Mouse (Mus musculus) T-helper 1 cell (primary cell): ENCODE data around the gene C9orf72.
"Not testable (repeated sequence)": the region's sequence is repeated elsewhere in the genome, so short reads cannot be mapped to it uniquely, and the experiment has no call there.

Experiments used
- in situ Hi-C: fragments of 300-600 bp; cut with MboI, MseI; formaldehyde crosslinking; loops from one replicate; pipeline ENCODE4 v1.15.1; 2025; ENCODE audit warnings: high pct_unique_total_duplicates

C9orf72 gene

DNA sequence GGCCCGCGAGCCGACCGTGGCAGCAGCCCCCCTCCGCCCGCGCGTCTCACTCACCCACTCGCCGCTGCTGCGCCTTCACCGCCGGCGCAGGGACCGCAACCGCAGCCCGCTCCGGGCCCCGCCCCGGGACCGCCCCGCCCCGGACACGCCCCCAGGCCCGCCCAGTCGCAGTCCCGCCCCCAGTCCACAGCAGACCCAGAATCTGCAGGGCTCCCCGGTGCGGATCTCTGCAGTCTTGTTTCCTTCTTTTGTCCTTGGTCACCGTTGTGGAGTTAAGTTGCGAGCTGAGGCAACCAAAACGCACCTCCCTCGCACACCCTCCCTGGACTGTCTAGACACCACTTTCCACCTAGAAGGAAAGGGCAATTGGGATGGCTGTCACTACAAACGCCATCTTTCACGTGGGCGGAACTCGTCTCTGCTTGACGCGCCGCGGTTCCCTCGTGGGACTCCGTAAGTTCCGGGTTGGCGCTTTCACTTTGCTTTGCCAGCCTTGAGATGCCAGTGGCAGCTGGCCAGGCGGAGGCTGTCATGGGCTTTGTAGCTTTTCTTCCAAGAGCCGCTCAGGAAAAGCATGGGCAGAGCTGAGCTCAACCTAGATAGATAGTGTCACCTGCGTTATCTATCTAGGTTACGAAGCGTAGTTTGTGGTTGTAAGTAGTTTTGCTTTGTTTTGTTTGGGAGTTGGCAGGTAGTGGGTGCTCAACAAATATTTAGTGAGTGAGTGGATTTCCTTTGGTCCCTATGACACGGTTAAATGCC lies at the start of gene C9orf72:
TSS of gene C9orf72 (minus strand) at position 442 of the 762 bp plus-strand sequence.
- in situ Hi-C loops = no loop called here

DNA sequence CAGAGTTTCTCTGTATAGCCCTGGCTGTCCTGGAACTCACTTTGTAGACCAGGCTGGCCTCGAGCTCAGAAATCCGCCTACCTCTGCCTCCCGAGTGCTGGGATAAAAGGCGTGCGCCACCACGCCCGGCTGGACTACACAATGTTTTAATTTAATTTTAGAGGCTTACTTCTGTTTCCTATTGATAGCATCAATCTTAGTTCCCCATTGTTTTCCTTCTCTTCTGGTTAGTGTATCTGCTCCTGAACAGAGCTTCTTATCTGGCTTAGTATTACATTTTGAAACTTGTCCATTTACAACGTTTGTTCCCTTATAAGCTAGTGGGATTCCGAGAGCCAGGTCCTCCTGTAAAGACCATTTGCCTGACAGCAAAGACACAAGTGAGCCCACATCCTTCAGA lies 33.0 kb upstream of the C9orf72 start:
- in situ Hi-C loops = loop anchor here (10.0 kb wide), 1 partner anchor 1896 kb away; no protein-coding TSS in a partner anchor

DNA sequence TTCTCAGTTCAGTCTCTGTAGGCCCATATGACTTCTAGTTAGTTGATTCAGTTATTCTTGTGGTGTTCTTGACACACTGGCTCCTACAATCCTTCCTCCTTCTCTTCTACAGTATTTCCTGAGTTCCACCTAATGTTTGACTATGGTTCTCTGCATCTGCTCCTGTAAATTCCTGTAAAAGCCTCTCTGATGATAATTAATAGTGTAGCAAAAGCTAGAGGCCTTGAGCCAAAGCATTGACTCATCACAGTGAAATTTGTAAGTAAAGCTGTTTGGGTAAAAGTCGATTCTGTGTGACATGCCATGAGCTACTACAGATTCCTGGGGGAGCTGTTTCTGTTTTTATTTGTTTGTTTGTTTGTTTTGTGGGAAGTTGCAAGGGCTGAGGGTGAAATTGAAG lies 18.0 kb upstream of the C9orf72 start:
- in situ Hi-C loops = no loop called here

DNA sequence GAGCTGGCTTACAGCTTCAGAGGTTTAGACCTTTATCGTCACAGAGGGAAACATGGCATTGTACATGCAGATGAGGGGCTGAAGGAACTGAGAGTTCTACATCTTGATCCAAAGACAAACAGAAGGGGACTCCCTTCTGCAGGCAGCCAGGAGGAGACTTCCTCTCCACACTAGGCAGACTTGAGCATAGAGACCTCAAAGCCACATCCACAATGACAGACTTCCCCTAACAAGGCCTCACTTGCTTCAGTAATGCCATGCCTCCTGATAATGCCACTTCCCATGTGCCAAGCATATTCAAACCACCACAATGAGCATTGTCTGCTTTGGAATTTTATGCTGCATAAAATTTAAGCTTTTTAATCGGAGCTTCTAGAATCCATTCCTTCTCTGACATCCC lies 15.8 kb upstream of the C9orf72 start:
- in situ Hi-C loops = no loop called here

DNA sequence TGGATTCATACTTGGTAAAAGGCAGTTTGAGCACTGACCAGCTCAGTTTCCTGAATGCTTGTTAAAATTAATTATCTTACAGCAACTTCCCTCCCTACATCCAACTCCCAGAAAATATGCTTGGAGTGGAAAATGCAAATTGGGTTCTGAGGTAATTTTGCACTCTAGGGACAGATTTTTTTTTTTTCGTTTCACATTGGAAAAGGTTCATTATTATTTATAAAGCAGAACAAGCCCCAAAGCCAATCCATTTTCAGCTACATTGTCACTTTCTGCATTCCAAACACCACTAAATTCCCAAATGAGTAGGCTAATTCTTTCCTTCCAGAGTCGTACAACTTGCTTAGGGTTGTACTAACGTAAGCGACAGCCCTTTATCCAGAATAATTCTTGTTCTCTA lies 12.7 kb upstream of the C9orf72 start:
- in situ Hi-C loops = no loop called here

DNA sequence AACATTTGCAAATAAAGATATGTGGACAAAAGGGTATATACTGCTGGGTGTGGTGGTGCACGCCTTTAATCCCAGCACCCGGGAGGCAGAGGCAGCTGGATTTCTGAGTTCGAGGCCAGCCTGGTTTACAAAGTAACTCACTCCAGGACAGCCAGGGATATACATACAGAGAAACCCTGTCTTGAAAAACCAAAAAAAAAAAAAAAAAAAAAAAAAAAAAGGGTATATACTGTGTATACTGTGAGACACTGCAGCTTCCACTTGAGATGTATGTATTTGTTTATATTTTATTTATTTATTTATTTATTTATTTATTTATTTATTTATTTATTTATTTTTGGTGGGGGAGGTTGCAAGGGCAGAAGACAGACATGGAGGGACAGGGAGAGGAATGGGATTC lies 12.3 kb upstream of the C9orf72 start:
- in situ Hi-C loops = not testable (repeated sequence)

DNA sequence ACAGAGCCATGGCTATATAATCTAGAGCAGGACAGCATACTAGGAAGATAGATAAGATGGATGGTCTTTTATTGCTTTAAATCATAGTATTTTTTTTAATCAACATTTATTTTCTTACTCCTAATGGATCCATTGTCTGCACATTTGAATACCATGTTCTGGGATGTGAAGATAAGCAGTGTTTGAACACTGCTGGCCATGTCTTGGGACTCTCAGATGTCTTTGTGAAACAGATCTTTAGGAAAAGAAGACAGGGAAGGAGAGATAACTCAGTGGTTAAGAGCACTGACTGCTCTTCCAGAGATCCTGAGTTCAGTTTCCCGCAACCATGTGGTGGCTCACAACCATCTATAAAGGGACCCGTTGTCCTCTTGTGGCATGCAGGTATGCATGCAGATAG lies 10.3 kb upstream of the C9orf72 start:
- in situ Hi-C loops = no loop called here

DNA sequence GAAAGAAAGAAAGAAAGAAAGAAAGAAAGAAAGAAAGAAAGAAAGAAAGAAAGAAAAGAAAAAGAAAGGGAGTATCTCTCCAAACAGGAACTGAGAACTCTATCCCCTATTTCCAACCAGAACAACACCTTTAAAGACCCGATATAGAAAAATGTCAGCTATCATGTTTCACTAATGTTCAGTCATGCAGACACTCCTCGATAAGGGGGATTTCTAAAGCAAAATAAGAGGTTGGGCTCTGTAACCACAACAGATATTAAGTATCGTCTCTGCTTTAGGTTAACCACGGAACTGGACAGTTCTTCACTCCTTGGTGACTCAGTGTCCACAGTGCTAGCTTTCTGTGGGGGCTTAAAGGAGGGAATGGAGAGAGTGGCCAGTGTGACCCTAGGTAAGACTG lies 2.3 kb upstream of the C9orf72 start:
- in situ Hi-C loops = no loop called here

DNA sequence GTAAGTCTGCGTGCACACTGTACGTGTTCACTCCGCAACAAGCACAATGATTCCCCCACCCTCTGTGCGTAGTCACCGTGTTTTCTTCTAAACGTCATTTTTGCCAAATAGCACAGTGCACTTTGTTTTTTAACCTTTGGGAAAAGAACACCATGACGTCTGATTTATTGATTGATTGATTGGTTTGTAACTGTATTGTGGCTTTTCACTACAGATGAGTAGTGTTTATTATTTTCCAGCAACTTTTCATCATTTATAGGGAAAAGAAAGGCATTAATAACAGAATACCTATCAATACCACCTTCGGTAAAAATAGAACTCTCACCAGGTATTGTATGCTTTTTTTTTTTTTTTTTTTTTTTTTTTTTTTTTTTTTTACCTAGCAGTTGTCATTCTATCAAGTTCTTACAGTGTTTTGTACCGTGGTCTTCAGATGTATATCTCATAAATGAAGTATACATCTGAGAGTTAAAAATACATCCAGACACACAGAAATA lies 569 bp upstream of the C9orf72 start:
- in situ Hi-C loops = no loop called here

DNA sequence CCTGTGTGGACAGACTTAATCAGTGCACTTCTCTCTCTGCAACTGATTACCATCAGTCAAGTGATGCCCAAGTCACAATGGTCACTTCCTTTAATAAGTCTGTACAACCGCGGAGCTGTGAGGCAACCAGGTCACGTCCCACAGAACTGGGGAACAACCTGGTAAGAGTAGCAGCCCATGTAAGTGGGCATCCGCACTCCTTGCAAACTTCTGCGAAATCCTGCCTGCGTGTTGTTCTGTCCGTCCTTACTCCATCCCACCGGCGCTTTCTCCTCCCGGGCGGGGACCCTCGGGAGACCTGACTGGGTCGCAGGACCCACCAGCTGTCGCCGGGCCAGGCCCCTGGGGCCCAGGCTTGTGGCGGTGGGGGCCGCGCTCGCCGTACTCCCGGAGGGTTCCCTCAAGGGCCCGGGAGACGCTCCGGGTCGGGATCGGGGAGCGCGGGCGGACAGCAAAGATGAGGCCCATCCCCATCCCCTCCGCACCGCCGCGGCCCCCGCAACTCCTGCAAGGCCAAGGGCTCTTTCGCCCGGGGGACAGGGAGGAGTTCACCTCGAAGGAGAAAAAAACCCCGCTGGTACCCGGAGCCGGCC lies 738 bp downstream of the C9orf72 start:
- in situ Hi-C loops = no loop called here

DNA sequence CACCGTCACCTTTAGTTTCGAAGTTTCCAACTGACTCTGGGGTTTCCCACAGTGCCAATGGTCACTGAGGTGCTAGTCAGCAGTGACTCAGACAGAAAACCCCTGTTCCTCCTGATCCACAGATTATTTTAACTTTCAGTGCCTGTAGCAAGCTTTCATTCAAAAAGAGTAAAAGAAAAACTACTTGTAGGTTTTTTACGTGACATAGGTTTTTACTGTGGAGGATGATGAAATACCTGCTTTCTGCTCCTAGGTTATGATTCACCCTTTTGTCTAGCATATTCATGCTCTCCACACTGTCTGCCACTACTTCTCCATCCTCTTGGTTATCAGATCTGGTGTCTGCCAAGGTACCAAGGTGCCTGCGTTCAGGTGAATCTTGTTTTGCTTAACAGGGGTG lies 1.9 kb downstream of the C9orf72 start:
- in situ Hi-C loops = no loop called here

DNA sequence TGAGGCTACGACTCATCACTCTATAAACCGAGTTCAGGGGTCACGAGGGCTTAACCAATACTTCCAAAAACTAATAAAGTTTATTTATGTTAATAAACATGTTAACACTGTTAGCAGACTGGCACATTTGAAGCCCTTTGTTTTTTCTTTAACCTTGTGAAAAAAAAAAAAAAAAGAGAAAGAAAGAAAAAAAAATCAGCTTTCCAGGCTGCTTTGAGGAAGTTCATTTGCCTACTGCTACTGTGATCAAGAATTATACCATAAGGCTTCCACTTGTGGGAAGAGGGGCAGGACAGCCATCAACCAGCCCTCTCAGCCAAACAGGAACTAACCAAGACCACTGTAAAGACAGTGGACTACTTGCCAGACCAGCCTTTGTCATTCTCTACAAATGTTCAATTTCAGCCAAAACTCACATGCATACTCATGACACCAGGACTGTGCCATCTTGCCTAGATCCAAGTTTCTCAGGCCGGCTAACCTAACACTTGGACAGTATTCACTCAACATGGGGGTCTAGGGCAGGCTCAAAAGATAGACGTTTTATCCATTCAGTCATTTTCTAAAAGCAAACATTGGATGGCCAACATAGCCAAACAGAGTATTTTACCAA lies 2.5 kb downstream of the C9orf72 start:
- in situ Hi-C loops = no loop called here

DNA sequence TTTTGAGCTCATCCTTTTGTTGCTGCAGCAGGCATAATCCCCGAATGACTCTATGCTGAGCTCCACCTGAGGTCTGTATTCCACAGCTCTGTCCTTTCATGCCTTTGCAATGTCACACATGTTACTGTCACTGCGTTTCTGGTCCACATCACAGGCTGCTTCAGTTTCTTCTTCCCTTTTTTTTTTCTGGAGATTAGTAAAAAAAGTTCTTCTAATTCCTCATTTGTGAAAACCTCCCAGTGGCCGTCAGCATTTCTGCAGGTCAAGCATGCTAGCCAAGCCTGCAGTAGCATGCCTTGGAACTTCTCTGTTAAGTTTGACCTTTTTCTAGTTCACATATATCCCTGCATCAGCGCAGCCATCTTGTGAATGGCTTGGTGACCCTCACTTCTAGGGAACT lies 4.1 kb downstream of the C9orf72 start:
- in situ Hi-C loops = no loop called here

DNA sequence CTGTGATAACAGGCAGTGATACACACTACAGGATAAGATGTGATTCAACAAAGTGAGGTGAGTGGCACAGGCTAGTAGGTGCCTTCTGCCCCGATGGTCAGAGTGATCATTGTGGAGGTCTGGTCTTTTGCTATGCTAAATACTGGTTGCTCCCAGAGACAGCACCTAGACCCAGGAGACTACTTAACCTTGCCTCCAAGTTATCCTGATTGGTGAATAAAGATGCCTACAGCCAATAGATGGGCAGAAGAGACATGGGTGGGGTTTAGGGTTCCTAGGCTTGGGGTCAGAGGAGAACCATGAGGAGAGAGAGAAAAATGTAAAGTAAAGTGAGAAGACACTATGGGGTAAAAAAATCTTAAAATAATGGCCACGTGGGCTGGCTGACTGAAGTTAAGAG lies 4.8 kb downstream of the C9orf72 start:
- in situ Hi-C loops = no loop called here

DNA sequence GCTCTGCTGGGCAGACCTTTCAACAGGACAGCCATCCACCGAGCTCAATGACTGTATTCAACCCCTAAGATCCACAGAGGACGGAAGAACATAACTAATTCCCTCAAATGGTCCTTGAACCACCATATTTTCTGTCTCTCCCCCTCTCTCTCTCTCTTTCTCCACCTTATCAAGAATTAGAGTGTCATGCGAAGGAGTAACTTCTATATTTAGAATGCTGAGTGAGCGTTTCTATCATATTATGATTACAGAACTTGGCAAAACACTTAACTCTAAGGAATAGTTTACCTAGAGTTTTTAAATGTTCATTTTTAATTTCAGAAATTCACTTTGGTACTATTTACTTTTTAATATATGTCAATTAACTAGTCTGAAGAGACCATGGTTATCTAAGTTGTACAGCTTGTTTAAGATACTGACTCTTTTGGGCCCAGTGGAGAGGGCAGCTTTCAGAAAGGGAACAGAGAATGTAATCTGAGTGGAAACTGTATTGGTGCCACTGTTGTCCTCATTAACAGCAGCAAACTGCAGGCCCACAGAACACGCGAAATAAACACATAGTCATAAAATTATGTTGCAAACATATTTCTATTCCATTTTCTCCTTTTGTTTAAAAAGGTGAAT lies 5.8 kb downstream of the C9orf72 start:
- in situ Hi-C loops = no loop called here

DNA sequence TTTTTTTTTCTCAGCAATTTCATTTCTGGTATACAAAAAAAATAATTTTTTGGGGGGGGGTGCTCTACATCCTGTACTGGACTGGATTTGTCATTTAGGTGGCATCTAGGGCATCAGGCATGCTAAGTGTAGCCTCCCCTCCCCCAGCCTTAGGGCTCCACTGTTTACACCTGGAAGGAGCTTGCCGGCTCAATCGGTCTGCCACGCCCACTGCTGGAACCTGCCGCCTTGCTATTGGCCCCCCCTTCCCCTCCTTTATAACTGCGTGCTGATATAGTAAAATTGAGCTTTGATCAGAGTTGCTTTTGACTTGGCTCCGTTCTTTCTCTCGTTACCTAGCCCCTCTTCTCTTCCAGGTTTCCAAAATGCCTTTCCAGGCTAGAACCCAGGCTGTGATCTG lies 21.3 kb downstream of the C9orf72 start:
- in situ Hi-C loops = no loop called here

DNA sequence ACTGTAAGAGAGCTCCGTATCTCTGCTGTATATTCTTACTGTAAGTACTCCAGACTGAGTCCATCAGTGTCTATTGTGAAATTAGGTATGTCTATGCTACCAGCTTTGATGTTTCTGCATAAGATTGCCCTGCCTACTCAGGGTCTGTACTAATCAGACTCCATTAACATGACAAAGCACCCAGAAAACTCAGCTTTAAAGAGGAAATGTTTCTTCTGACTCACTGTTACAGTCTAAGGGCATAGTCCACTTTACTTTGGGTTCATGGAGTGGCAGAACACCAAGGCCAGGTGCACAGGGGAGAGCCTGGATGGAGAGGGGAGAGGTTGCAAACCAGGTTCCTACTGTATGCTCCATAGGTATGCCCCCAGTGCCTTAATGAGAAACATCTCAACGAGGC lies 22.3 kb downstream of the C9orf72 start:
- in situ Hi-C loops = no loop called here

DNA sequence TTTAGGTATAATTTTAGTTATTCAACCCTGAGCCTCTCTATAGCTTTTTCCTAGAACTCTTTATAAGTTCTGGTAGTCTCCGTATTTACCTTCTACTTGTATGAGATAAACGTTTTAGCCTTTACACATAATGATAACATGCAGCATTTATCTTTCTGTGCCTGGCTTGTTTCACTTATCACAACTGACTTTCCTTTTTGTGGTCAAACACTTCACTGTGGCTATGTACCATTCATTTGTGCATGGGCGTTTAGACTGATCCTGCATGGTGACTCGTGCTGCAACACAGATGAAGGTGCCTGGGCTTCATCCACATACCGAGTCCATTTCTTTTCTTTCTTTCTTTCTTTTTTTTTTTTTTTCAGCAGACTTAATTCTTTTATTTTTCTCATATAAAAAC lies 24.3 kb downstream of the C9orf72 start:
- in situ Hi-C loops = no loop called here

DNA sequence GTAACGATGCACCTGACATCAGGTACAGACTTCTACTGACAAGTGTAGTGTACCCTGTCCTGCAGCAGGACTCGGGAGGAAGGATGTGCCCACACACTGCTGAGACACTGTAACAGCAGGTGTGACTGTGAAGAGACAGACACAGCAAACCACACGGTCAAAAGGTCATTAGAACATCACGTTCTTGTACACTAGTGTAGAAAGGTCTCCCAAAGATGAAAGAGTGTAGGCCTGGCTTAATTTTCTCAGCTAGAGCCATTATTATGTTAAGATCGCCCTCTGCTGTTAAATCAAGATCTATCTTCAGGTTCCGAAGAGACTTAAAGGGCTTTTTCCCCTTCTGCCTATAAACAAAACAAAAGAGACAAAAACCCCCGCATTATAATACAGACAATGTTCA lies 33.2 kb downstream of the C9orf72 start:
- in situ Hi-C loops = loop anchor here (10.0 kb wide), 1 partner anchor 238 kb away; no protein-coding TSS in a partner anchor

DNA sequence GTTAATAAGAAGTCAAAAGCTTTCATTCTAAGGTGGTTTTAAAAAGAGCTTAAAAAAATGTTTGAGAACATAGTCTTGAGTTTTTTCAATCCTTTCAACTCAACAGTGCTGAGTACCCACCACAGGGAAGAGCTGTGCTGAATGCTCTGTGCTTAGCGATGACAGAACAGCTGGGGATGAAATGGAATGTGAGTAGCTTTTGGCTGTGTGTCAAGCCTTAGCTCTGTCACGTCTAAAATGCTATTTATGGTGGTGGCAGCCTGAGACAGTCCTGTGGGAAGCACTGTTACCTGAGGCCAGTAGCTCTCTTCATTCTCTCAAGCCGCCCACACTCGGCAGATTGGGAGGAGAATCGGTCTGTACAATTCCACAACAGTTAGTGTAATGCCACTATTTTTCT lies 36.2 kb downstream of the C9orf72 start:
- in situ Hi-C loops = loop anchor here (10.0 kb wide), 1 partner anchor 235 kb away; no protein-coding TSS in a partner anchor

DNA sequence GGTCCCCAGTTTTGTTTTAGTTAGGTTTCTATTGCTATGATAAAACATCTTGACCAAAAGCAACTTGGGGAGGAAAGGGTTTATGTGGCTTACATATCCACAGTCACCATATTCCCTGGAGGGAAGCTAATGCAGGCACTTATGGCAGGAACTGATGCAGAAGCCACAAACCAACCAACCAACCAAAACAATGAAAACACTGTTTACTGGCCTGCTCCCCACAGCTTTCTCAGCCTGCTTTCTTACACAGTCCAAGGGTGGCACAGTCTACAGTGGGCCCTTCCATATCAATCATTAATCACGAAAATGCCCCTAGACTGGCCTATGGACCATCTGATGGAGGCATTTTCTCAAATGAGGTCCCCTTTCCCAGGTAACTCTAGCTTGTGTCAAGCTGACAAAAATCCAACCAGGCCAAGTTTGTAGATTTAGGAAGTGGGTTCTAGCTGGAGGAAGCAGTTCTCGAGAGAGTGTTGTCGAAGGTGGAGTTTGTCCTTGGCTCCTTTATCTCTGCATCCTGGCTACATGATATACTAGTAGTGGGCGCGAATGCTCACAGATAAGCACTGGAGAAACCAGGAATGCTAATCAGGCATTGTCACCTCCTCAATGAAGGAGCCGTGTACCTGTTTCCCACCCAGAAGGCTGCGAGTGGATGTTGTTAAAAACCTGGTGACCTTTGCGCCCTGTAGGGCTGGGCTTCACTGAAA lies 38.2 kb downstream of the C9orf72 start:
- in situ Hi-C loops = no loop called here
